Comparison of ENCODE assay signal across 12 mouse cellular contexts in genomic region chr17:83902523-83902922, GRCm38 (mm10). TPM values are rescaled to one million over a fixed set of nuclear protein-coding genes. Genes with fewer than 3 reads are reported as not detected.
DNase-seq lines count a peak whose midpoint lies in the region; ATAC-seq and TF ChIP-seq lines count a peak whose summit lies in the region.
"Had no signal": no experiment of that assay in that cellular context is flagged by ENCODE, and none has a peak within 500 bp of the region (broad histone marks: within the 10 kb centered on the region; RNA-seq: fewer than 3 reads in every experiment).

No protein-coding gene starts in this region.

- no peak for TF ChIP-seq EP300 in stomach, postnatal 0 days (optimal IDR thresholded peaks at IDR 0.05)

- 59% methylated on average over 3 of the region's 3 CpGs for WGBS in heart, embryonic 13.5 days
- 27% methylated on average over 3 of the region's 3 CpGs for WGBS in limb, embryonic 10.5 days
- WGBS in stomach, postnatal 0 days, result 66% methylated on average over 3 of the region's 3 CpGs
- 47% methylated on average over 3 of the region's 3 CpGs for WGBS in heart, embryonic 11.5 days (ENCODE audit: insufficient replicate concordance)

- no peaks in the 10 kb centered on the region for H3K27me3 ChIP-seq in heart, embryonic 13.5 days (replicated peaks)
- no peaks in the 10 kb centered on the region for H3K27me3 ChIP-seq in limb, embryonic 10.5 days (ENCODE audit: low read depth, poor library complexity, severe bottlenecking)
- no peaks in the 10 kb centered on the region for H3K27me3 ChIP-seq in stomach, postnatal 0 days (ENCODE audit: control insufficient read depth, insufficient read depth, low read length)
- no peaks in the 10 kb centered on the region; the same call in 1 of the 2 replicates for H3K27me3 ChIP-seq in heart, embryonic 11.5 days (ENCODE audit: control insufficient read depth, insufficient read depth, low read length)

- no peaks in the 10 kb centered on the region for H3K36me3 ChIP-seq in heart, embryonic 13.5 days
- no peaks in the 10 kb centered on the region for H3K36me3 ChIP-seq in limb, embryonic 10.5 days
- H3K36me3 ChIP-seq in stomach, postnatal 0 days (ENCODE audit: control insufficient read depth, insufficient read depth, low read length), result no peaks in the 10 kb centered on the region
- H3K36me3 ChIP-seq in heart, embryonic 11.5 days (ENCODE audit: control insufficient read depth, insufficient read depth, low read length), result no peaks in the 10 kb centered on the region

- TF ChIP-seq CTCF in stomach, postnatal 0 days (IDR thresholded peaks at IDR 0.05; ENCODE audit: low read depth), result no peak

- H3K4me2 ChIP-seq in heart, embryonic 13.5 days, result no peak overlapping the region
- H3K4me2 ChIP-seq in stomach, postnatal 0 days (replicated peaks; ENCODE audit: low read depth), result no peak overlapping the region
- H3K4me2 ChIP-seq in heart, embryonic 11.5 days, result no peak overlapping the region

- intact Hi-C loops in left cerebral cortex, postnatal 14 days (cut with DNase I), result loop anchor here (2.0 to 10.0 kb wide), 4 partner anchors 60 to 482 kb away; no protein-coding TSS in a partner anchor

- no peak for DNase-seq in heart, adult 9 months (ENCODE audit: low spot score in 2 of 2)
- no peak for DNase-seq in limb, embryonic 10.5 days (ENCODE audit: low spot score)
- no peak for DNase-seq in stomach, postnatal 0 days (ENCODE audit: low spot score)
- no peak for DNase-seq in left cerebral cortex, postnatal 14 days (ENCODE audit: low spot score in 2 of 2)
- no peak for DNase-seq in adrenal gland, adult 18-20 months (ENCODE audit: low spot score in 2 of 2)
- DNase-seq: cerebellum, postnatal 25 days; kidney, adult 2 months had no signal

- no peak overlapping the region for H3K27ac ChIP-seq in heart, embryonic 13.5 days (replicated peaks)
- H3K27ac ChIP-seq in brown adipose tissue, adult 24 weeks (replicated peaks; ENCODE audit: low read depth, low read length), result 0 out of 2 replicates have a peak overlapping the region, but pooled peaks have one; percentile 12
- peak overlapping the region; percentile 82 for H3K27ac ChIP-seq in limb, embryonic 10.5 days
- peak overlapping the region; percentile 73 for H3K27ac ChIP-seq in stomach, postnatal 0 days (replicated peaks)
- H3K27ac ChIP-seq in heart, embryonic 11.5 days (ENCODE audit: low read depth, low read length), result no peak overlapping the region

- peaks cover 28% of the 10 kb centered on the region for H3K4me1 ChIP-seq in heart, embryonic 13.5 days
- H3K4me1 ChIP-seq in brown adipose tissue, adult 24 weeks (ENCODE audit: control insufficient read depth, insufficient read depth, insufficient read length, low read length), result peaks cover 23% of the 10 kb centered on the region
- H3K4me1 ChIP-seq in limb, embryonic 10.5 days, result peaks cover 64% of the 10 kb centered on the region
- H3K4me1 ChIP-seq in stomach, postnatal 0 days (replicated peaks; ENCODE audit: control insufficient read depth, insufficient read depth), result peaks cover 7% of the 10 kb centered on the region; the same call in 1 of the 2 replicates
- H3K4me1 ChIP-seq in heart, embryonic 11.5 days (ENCODE audit: control insufficient read depth, insufficient read depth, low read length), result peaks cover 13% of the 10 kb centered on the region; the same call in 1 of the 2 replicates

- H3K9me3 ChIP-seq in heart, embryonic 13.5 days, result peaks cover 1% of the 10 kb centered on the region; the same call in 1 of the 2 replicates
- no peaks in the 10 kb centered on the region for H3K9me3 ChIP-seq in limb, embryonic 10.5 days (replicated peaks)
- no peaks in the 10 kb centered on the region for H3K9me3 ChIP-seq in stomach, postnatal 0 days (ENCODE audit: control insufficient read depth, low read length)
- H3K9me3 ChIP-seq in heart, embryonic 11.5 days (replicated peaks; ENCODE audit: control insufficient read depth, low read length), result no peaks in the 10 kb centered on the region; the same call in 1 of the 2 replicates

- H3K4me3 ChIP-seq in heart, embryonic 13.5 days, result no peak overlapping the region
- no peak overlapping the region for H3K4me3 ChIP-seq in brown adipose tissue, adult 24 weeks (ENCODE audit: insufficient read depth, low read depth, low read length)
- H3K4me3 ChIP-seq in limb, embryonic 10.5 days, result no peak overlapping the region
- no peak overlapping the region for H3K4me3 ChIP-seq in stomach, postnatal 0 days (ENCODE audit: low read depth, low read length)
- no peak overlapping the region for H3K4me3 ChIP-seq in heart, embryonic 11.5 days (ENCODE audit: low read depth, low read length)

- ATAC-seq in heart, embryonic 13.5 days (ENCODE audit: extremely low read depth, insufficient number of reproducible peaks, low FRiP score, low TSS enrichment), result no peak
- ATAC-seq in stomach, postnatal 0 days (ENCODE audit: low FRiP score, low TSS enrichment), result no peak
- no peak for ATAC-seq in heart, embryonic 11.5 days (replicated peaks; ENCODE audit: insufficient number of reproducible peaks, low FRiP score, low TSS enrichment)

- H3K9ac ChIP-seq in heart, embryonic 13.5 days, result peak overlapping the region; percentile 15; the same call in 1 of the 2 replicates
- H3K9ac ChIP-seq in stomach, postnatal 0 days (ENCODE audit: low read length), result peak overlapping the region; percentile 31; the same call in 1 of the 2 replicates
- H3K9ac ChIP-seq in heart, embryonic 11.5 days (ENCODE audit: low read depth, low read length), result no peak overlapping the region

RNA-seq across cellular contexts. Expression of gene Haao, which starts 54.8 kb away (rescaled TPM):
- 0.19 and 1.3 TPM in 2 replicates for polyA plus RNA-seq in heart, embryonic 13.5 days (2015; fragmentation: Nextera tagmentation; extraction: Ambion mirVana)
- polyA plus RNA-seq in brown adipose tissue, adult 24 weeks (2012; ENCODE audit: insufficient read depth, insufficient read length, missing spikeins), result not detected in 2 replicates
- polyA plus RNA-seq in limb, embryonic 10.5 days (2016; fragmentation: Nextera tagmentation; extraction: Ambion mirVana), result 0.70 and 0.99 TPM in 2 replicates
- 0.13 and 0.36 TPM in 2 replicates for polyA plus RNA-seq in stomach, postnatal 0 days (2015; fragmentation: Nextera tagmentation; extraction: Ambion mirVana)
- total RNA-seq in left cerebral cortex, postnatal 14 days (2021), result under 1 TPM in 1 of 2 experiments, not detected in 1; 0.36 TPM
- total RNA-seq in adrenal gland, adult 18-20 months (2021), result 1 to 10 TPM in 1 of 2 experiments, under 1 TPM in 1; 0.56 to 1.6 TPM
- 0.21 and 0.28 TPM in 2 replicates for polyA plus RNA-seq in heart, embryonic 11.5 days (2014; fragmentation: Nextera tagmentation; extraction: Ambion mirVana)
- polyA plus RNA-seq: C2C12; hindbrain, embryonic 11.5 days had no signal

Comparison
In these comparisons a context has a peak if more than half of its experiments do, and no peak if none do; other contexts are left out.
1. H3K27ac ChIP-seq: peak in brown adipose tissue, adult 24 weeks (single experiment), limb, embryonic 10.5 days (single experiment) and stomach, postnatal 0 days (single experiment); none in heart, embryonic 13.5 days (single experiment) and heart, embryonic 11.5 days (single experiment).